In genomic region chr13:43356346-43357125, GRCm38 (mm10) we compare ENCODE assay signal across 18 mouse cellular contexts.
"Had no signal": no experiment of that assay in that cellular context is flagged by ENCODE, and none has a peak within 500 bp of the region (broad histone marks: within the 10 kb centered on the region; RNA-seq: fewer than 3 reads in every experiment).

No protein-coding gene starts in this region.

- H3K9ac ChIP-seq: limb, embryonic 12.5 days; liver, embryonic 13.5 days; liver, postnatal 0 days; lung, embryonic 15.5 days; midbrain, embryonic 15.5 days; neural tube, embryonic 12.5 days had no signal

- ATAC-seq: liver, postnatal 0 days; midbrain, embryonic 15.5 days had no signal

- H3K27me3 ChIP-seq: limb, embryonic 12.5 days; liver, embryonic 13.5 days; lung, embryonic 15.5 days; megakaryocyte, embryonic 14.5 days; midbrain, embryonic 15.5 days; neural tube, embryonic 12.5 days had no signal

- H3K36me3 ChIP-seq: limb, embryonic 12.5 days; liver, embryonic 13.5 days; lung, embryonic 15.5 days; midbrain, embryonic 15.5 days; neural tube, embryonic 12.5 days had no signal

- H3K4me1 ChIP-seq: midbrain, embryonic 15.5 days; neural tube, embryonic 12.5 days had no signal

- H3K27ac ChIP-seq: left cerebral cortex, adult 2 months; limb, embryonic 12.5 days; liver, embryonic 13.5 days; lung, embryonic 15.5 days; macrophage; midbrain, embryonic 15.5 days; neural tube, embryonic 12.5 days had no signal

- H3K9me3 ChIP-seq: limb, embryonic 12.5 days; liver, embryonic 13.5 days; lung, embryonic 15.5 days; megakaryocyte, embryonic 14.5 days; midbrain, embryonic 15.5 days; neural tube, embryonic 12.5 days had no signal

- H3K4me2 ChIP-seq: limb, embryonic 12.5 days; liver, embryonic 13.5 days; lung, embryonic 15.5 days; midbrain, embryonic 11.5 days; midbrain, embryonic 15.5 days; neural tube, embryonic 12.5 days had no signal

- H3K4me3 ChIP-seq: left cerebral cortex, adult 2 months; limb, embryonic 12.5 days; liver, embryonic 13.5 days; lung, embryonic 15.5 days; megakaryocyte, embryonic 14.5 days; midbrain, embryonic 15.5 days; neural tube, embryonic 12.5 days had no signal

- DNase-seq: kidney, postnatal 14 days; liver; liver, embryonic 13.5 days; liver, postnatal 0 days; lung, postnatal 14 days; retina, postnatal 1 day; right cerebral cortex, postnatal 4 days; spleen, adult 18-20 months; thymus, adult 18-20 months; thymus, postnatal 14 days had no signal
